Mouse (Mus musculus): ENCODE measurements around the gene Uhrf2.

Gene Uhrf2

DNA sequence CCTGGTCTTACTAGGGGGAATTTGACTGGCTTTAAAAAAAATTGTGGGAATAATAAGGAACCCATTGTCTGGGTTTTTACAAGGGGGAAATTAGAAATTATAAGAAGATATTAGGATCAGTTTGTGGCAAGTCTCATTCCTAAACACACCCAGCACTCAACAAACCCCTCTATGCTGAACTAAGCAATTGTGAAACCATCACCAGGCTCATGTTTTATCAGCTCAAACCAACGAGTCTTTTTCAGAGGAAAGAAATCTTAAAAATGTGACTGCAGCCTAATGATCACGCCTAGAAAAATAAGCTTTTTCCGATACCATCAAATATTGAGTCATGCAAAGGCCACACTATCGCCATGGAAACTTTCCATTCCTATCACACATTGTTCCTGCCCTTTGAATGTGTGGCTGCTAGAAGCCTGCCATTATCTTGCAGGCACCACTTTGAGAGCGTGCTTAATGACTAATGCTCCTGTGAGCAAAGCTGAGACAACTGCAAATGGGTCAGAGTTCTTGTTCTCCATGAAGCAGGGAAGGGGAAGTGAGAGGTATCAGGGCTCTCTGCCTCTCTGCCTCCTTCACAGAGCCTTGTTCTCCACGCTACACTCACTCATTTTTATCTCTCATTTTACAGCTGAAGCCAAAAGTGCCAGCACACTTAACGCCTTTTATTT, 94.8 kb downstream of the Uhrf2 start:
- no peak overlapping the region for H3K4me3 ChIP-seq (replicated peaks; ENCODE audit: low read length)
- TF ChIP-seq CTCF (conservative IDR thresholded peaks at IDR 0.05; ENCODE audit: low read length) (no peak), NANOG (IDR thresholded peaks at IDR 0.05; ENCODE audit: borderline replicate concordance, low read length) (no peak), POU5F1 (IDR thresholded peaks at IDR 0.05; ENCODE audit: borderline replicate concordance, low read length) (no peak)
- peaks cover 97% of the 10 kb centered on the region for H3K36me3 ChIP-seq (ENCODE audit: insufficient read depth, low read length)
- no peaks in the 10 kb centered on the region for H3K9me3 ChIP-seq (ENCODE audit: low read length)
- no peaks in the 10 kb centered on the region for H3K27me3 ChIP-seq (ENCODE audit: insufficient read depth, low read length)
- 0 out of 2 replicates have a peak, but pooled peaks cover 3% of the 10 kb centered on the region for H3K4me1 ChIP-seq (replicated peaks; ENCODE audit: low read depth, low read length)

DNA sequence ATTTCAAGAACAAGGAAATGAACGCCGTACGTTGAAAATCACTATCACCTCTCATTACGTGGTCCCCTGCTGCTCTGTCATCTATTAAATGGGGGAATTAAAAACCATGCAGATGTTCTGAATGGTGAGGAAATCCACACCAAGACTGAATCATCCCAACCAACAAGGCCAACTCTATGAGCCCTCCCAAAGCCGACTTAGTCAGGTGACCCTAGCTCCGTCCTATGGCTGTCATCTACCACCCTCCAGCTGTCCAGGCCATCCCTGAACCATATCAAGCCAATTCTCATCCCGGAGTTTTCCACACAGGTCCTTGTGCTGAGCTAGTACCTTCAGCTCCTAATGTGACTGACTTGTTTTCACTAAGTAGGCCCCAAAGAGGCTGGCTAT, 95.4 kb downstream of the Uhrf2 start:
- TF ChIP-seq CTCF (conservative IDR thresholded peaks at IDR 0.05; ENCODE audit: low read length) = no peak
- no peak for TF ChIP-seq POU5F1 (IDR thresholded peaks at IDR 0.05; ENCODE audit: borderline replicate concordance, low read length)
- no peak for TF ChIP-seq NANOG (IDR thresholded peaks at IDR 0.05; ENCODE audit: borderline replicate concordance, low read length)
- Histone ChIP-seq H3K27me3 (ENCODE audit: insufficient read depth, low read length) (no peaks in the 10 kb centered on the region), H3K4me3 (replicated peaks; ENCODE audit: low read length) (no peak overlapping the region), H3K36me3 (ENCODE audit: insufficient read depth, low read length) (peaks cover 98% of the 10 kb centered on the region), H3K4me1 (replicated peaks; ENCODE audit: low read depth, low read length) (0 out of 2 replicates have a peak, but pooled peaks cover 3% of the 10 kb centered on the region), H3K9me3 (ENCODE audit: low read length) (no peaks in the 10 kb centered on the region)

DNA sequence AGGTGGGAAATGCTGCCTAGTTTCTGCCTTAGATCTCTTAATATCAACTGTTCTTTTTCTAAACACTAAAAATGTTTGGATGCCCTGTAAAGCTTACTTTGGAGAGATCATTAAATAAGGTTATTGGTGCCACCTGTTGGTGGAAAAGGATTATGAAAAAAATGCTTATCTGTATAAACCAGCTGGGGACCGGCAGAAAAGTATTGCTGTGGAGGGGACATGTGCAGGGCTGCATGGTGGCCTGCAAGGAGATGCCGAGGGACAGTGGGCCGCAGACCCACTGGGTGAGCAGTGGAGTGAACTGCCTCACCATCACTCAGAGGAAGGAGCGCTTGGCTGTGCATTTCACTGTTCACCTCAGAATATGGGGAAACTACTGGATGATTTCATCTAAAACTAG, 97.9 kb downstream of the Uhrf2 start:
- 0 out of 2 replicates have a peak, but pooled peaks cover 3% of the 10 kb centered on the region for H3K4me1 ChIP-seq (replicated peaks; ENCODE audit: low read depth, low read length)
- H3K4me3 ChIP-seq (replicated peaks; ENCODE audit: low read length) = no peak overlapping the region
- H3K27me3 ChIP-seq (ENCODE audit: insufficient read depth, low read length) = no peaks in the 10 kb centered on the region
- peaks cover 99% of the 10 kb centered on the region for H3K36me3 ChIP-seq (ENCODE audit: insufficient read depth, low read length)
- H3K9me3 ChIP-seq (ENCODE audit: low read length) = no peaks in the 10 kb centered on the region
- TF ChIP-seq NANOG (IDR thresholded peaks at IDR 0.05; ENCODE audit: borderline replicate concordance, low read length) = no peak
- no peak; the same call in 1 of the 2 replicates for TF ChIP-seq CTCF (conservative IDR thresholded peaks at IDR 0.05; ENCODE audit: low read length)
- no peak for TF ChIP-seq POU5F1 (IDR thresholded peaks at IDR 0.05; ENCODE audit: borderline replicate concordance, low read length)

DNA sequence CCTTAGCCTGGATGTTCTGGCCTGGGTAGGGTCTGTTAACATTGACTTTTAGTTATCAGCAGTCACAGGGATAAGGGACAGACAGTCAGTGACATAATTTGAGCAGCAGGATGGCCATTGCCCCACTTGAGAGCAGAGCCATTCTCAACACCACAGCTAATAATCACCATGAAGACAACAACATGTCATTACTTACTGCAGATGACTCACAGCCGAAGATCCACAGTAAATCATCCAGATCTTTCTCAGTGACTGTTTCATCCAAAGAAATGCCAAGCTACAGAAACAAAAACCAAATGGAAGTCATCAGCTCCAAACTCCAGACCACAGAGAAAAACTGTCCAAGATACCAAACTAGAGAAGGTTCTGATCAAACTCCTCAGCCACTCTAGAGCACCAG, 106.0 kb downstream of the Uhrf2 start:
- TF ChIP-seq POU5F1 (IDR thresholded peaks at IDR 0.05; ENCODE audit: borderline replicate concordance, low read length) (no peak), CTCF (conservative IDR thresholded peaks at IDR 0.05; ENCODE audit: low read length) (no peak), NANOG (IDR thresholded peaks at IDR 0.05; ENCODE audit: borderline replicate concordance, low read length) (no peak)
- H3K27me3 ChIP-seq (ENCODE audit: insufficient read depth, low read length) = no peaks in the 10 kb centered on the region
- no peaks in the 10 kb centered on the region for H3K9me3 ChIP-seq (ENCODE audit: low read length)
- peaks cover 97% of the 10 kb centered on the region for H3K36me3 ChIP-seq (ENCODE audit: insufficient read depth, low read length)
- H3K4me1 ChIP-seq (replicated peaks; ENCODE audit: low read depth, low read length) = no peaks in the 10 kb centered on the region
- H3K4me3 ChIP-seq (replicated peaks; ENCODE audit: low read length) = no peak overlapping the region

Measured in E14TG2a.4 (cell line).